Mouse (Mus musculus) heart, adult 11 months (tissue): ENCODE measurements at regions not wholly inside any gene's neighbourhood (a gene's known extent, or its start where the extent isn't known, plus 50 kb on each side); places are given as distances from the start of the nearest gene placed in this dataset.

Experiments used
- DNase-seq: peaks from one replicate; pipeline ENCODE4 v3.0.0; 2022

DNA sequence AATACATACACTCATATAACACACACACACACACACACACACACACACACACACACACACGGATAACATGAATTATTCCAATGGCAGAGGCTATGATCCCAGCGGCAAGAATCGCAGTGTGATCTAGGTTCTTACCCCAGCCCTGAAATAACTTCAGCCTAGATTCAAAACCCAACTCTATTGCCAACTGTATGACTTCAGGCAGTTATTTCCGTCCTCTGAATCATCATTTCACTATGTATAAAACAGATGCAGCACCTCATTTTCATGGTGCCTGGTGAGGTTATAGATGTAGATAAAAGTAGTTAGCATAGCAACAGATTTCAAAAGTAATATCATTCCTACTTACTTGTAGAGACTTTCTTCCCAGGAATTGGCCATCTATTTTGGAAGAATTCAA is 61.0 kb upstream of the Tnfsf11 start:
- no peak for DNase-seq

DNA sequence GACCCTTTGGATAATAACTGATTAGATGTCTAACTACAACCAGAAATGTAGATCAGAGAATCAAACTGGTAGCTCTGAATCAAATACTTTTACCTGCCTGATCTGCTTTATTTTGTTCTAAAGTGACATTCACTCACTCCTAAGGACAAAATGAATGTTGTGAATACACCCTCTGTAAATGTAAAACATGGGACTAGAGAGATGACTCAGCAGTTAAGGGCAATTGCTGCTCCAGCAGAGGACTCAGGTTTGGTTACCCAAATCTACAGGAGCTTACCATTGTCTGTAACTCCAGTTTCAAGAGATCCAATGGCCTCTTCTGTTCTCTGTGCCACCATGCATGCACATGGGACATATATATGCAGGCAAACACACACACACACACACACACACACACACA is 57.0 kb upstream of the Tnfsf11 start:
- no peak for DNase-seq

DNA sequence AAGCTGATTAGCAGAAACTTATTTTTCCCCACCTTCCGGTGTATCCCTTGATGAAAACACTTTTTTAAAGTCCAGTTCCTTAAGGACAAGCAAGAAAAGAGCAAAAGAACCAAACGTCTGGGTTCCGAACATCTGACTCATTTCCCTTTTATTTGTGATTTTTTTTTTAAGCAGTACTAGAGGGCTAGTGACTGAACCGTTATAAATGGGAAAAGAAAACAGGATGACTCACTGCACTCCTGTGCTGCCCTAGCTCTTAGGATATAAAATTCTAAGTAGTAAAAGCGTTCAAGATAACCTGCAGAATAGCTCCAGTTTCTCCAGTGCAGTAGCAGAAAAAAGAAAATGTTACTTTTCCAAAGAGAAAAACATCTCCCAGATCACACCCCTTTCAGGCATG is 55.3 kb upstream of the Tnfsf11 start:
- DNase-seq = no peak
